ENCODE assay signal across 26 mouse cellular contexts in genomic region chr1:24211621-24212385, GRCm38 (mm10). TPM values are rescaled to one million over a fixed set of nuclear protein-coding genes. Genes with fewer than 3 reads are reported as not detected.
"Had no signal": no experiment of that assay in that cellular context is flagged by ENCODE, and none has a peak within 500 bp of the region (broad histone marks: within the 10 kb centered on the region; RNA-seq: fewer than 3 reads in every experiment).

No protein-coding gene starts in this region.

- H3K4me3 ChIP-seq: gastrocnemius, adult 2 months; heart, embryonic 10.5 days; heart, embryonic 12.5 days; hindbrain, embryonic 10.5 days; hindbrain, embryonic 12.5 days; intestine, embryonic 15.5 days; layer of hippocampus, adult 2 months; left cerebral cortex, adult 2 months; limb, embryonic 10.5 days; limb, embryonic 12.5 days; liver, embryonic 13.5 days had no signal

- H3K9ac ChIP-seq: heart, embryonic 12.5 days; hindbrain, embryonic 12.5 days; hindbrain, embryonic 14.5 days; intestine, embryonic 15.5 days; limb, embryonic 12.5 days; liver, embryonic 13.5 days had no signal

- DNase-seq: gastrocnemius, adult 2 months; gastrocnemius, postnatal 10 days; gastrocnemius, postnatal 25 days; heart, adult 18-20 months; heart, postnatal 10 days; heart, postnatal 4 days; kidney, adult 18-20 months; kidney, postnatal 10 days; kidney, postnatal 25 days; kidney, postnatal 4 days; liver; liver, embryonic 13.5 days had no signal

- H3K9me3 ChIP-seq: heart, embryonic 10.5 days; intestine, embryonic 15.5 days; limb, embryonic 10.5 days; liver, embryonic 13.5 days had no signal

- ATAC-seq: hindbrain, embryonic 16.5 days; inflammation-experienced regulatory T-cells, adult 6 months; intestine, embryonic 15.5 days; intestine, postnatal 0 days had no signal

- H3K4me1 ChIP-seq: heart, embryonic 10.5 days; heart, embryonic 12.5 days; hindbrain, embryonic 10.5 days; hindbrain, embryonic 12.5 days; intestine, embryonic 15.5 days; liver, embryonic 13.5 days had no signal

- H3K27me3 ChIP-seq: heart, embryonic 12.5 days; hindbrain, embryonic 12.5 days; intestine, embryonic 15.5 days; limb, embryonic 12.5 days; liver, embryonic 13.5 days had no signal

- H3K36me3 ChIP-seq: heart, embryonic 12.5 days; hindbrain, embryonic 12.5 days; intestine, embryonic 15.5 days; liver, embryonic 13.5 days had no signal

- H3K4me2 ChIP-seq: heart, embryonic 12.5 days; hindbrain, embryonic 12.5 days; hindbrain, embryonic 14.5 days; intestine, embryonic 15.5 days; limb, embryonic 12.5 days; liver, embryonic 11.5 days; liver, embryonic 13.5 days had no signal

- H3K27ac ChIP-seq: gastrocnemius, adult 2 months; heart, embryonic 10.5 days; hindbrain, embryonic 10.5 days; hindbrain, embryonic 12.5 days; hindbrain, embryonic 14.5 days; intestine, embryonic 15.5 days; layer of hippocampus, adult 2 months; left cerebral cortex, adult 2 months; limb, embryonic 10.5 days; limb, embryonic 12.5 days; liver, embryonic 13.5 days had no signal

RNA-seq across cellular contexts. Expression of gene Col9a1, which starts 34.4 kb away (rescaled TPM):
- polyA plus RNA-seq: inflammation-experienced regulatory T-cells, adult 6 months had no signal
